Mouse (Mus musculus): ENCODE results near the gene Gpatch4.
A peak's percentile ranks its signal among the peaks of the same experiment; 100 is the strongest.

DNA sequence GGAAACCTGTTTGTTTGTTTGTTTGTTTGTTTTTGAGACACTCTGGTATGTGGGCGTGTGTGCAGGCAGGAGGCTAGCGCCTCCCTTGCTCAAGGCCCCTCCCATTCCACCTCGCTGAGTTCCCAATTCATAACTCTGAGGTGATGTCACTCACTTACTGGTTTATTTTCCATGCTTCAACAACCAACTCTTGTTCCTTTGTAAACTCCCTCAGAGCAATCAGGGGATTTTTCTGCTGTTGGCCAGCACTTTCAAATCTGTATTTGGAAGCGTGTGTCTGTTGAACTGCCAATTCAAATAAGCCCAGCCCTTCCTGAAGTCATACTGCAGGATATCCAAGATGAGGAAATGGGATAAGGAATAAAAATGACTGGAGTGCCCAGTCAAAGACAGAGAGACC is 39.8 kb downstream of the Gpatch4 start:
- TF ChIP-seq UBTF (IDR thresholded peaks at IDR 0.05; ENCODE audit: borderline replicate concordance, insufficient read depth, low read depth, low read length) = no peak
- TF ChIP-seq SMC3 (IDR thresholded peaks at IDR 0.05; ENCODE audit: low read depth, low read length) = no peak
- TF ChIP-seq CTCF (IDR thresholded peaks at IDR 0.05 in 2 of 3, conservative IDR thresholded peaks at IDR 0.05 in 1 of 3; ENCODE audit: control insufficient read depth in 1 of 3, insufficient read depth in 1 of 3, low read depth in 2 of 3, low read length in 3 of 3, poor library complexity in 1 of 3, severe bottlenecking in 1 of 3) = no peak
- TF ChIP-seq POLR2A (IDR thresholded peaks at IDR 0.05; ENCODE audit: control insufficient read depth in 1 of 2, insufficient read depth in 1 of 2, low read depth in 1 of 2, low read length in 2 of 2, poor library complexity in 1 of 2) = 0 out of 4 replicates have a peak, but pooled peaks of 1 of the 2 experiments have one; percentile 29
- TF ChIP-seq CHD2 (IDR thresholded peaks at IDR 0.05; ENCODE audit: low read length) = no peak
- TF ChIP-seq RCOR1 (IDR thresholded peaks at IDR 0.05; ENCODE audit: low read depth, low read length) = no peak
- no peak for TF ChIP-seq CHD1 (IDR thresholded peaks at IDR 0.05; ENCODE audit: low read depth, low read length)
- no peak for TF ChIP-seq ZC3H11A (IDR thresholded peaks at IDR 0.05; ENCODE audit: low read depth, low read length)
- no peak for TF ChIP-seq SIN3A (IDR thresholded peaks at IDR 0.05; ENCODE audit: low read length)
- no peak for TF ChIP-seq POLR2AphosphoS5 (IDR thresholded peaks at IDR 0.05; ENCODE audit: borderline replicate concordance, low read depth, low read length)
- TF ChIP-seq USF1 (IDR thresholded peaks at IDR 0.05; ENCODE audit: low read depth, low read length) = 0 out of 2 replicates have a peak, but pooled peaks have one; percentile 2
- no peak for TF ChIP-seq E2F4 (IDR thresholded peaks at IDR 0.05; ENCODE audit: borderline replicate concordance, low read depth, low read length)
